Mouse (Mus musculus): ENCODE data around the gene Odf2. TPM values are rescaled to one million over a fixed set of nuclear protein-coding genes. Genes with fewer than 3 reads are reported as not detected.

Odf2 gene
- total RNA-seq, 2 experiments from 2014 or later = 24.5 to 29.1 TPM

DNA sequence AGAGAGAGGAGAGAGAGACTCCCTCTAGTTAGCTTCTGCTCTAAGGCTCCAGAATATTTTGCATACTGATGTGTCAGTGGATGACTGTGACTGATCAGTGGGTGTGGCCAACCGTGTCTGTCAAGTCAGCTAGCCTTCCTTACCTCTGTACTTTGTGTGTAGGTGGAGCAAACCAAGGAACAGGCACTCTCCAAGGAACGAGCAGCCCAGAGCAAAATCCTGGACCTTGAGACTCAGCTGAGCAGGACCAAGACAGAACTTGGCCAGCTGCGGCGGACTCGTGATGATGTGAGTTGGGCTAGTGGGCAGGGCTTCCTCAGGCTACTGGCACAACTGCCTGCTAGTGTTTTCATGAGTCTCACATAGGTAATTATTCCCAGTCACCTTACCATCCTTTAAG is 37.5 kb downstream of the Odf2 start:
- intact Hi-C loops (cut with DNase I) = no loop called here
- DNase-seq = no peak

DNA sequence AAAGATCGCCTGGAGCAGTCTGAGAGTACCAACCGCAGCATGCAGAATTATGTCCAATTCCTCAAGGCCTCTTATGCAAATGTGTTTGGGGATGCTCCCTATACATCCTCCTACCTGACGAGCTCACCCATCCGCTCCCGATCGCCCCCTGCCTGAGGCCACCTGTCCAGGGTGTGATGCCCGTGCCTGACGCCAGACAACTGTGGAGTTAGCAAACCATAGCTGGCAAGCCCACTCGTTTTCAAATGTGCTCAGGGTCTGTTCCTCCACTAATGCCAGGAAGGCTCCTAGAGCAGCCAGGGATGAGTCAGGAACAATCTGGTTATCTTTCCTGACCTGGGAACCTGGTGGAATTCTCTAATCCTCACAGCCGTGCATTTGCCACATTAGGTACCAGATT is 41.5 kb downstream of the Odf2 start:
- intact Hi-C loops (cut with DNase I) = no loop called here
- no peak for DNase-seq

DNA sequence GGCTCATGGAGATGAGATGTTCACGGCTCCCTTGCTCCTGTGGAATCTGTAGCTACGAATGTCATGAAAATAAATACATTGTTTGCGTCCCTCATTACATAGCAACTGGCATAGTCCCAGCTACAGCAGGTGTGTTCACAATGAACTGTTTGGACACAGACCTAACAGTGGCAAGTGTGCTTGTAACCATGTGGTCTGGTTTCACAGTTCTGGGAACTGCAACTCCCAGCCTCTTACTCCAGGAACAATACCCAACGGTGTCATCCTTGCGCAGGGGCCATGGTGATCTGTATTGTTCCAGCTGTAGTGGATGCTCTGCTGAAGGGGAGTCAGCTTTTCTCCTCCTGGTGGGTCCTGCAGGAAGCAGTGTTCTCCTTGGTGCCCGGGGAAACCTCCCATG is 42.2 kb downstream of the Odf2 start:
- intact Hi-C loops (cut with DNase I) = no loop called here
- no peak for DNase-seq

DNA sequence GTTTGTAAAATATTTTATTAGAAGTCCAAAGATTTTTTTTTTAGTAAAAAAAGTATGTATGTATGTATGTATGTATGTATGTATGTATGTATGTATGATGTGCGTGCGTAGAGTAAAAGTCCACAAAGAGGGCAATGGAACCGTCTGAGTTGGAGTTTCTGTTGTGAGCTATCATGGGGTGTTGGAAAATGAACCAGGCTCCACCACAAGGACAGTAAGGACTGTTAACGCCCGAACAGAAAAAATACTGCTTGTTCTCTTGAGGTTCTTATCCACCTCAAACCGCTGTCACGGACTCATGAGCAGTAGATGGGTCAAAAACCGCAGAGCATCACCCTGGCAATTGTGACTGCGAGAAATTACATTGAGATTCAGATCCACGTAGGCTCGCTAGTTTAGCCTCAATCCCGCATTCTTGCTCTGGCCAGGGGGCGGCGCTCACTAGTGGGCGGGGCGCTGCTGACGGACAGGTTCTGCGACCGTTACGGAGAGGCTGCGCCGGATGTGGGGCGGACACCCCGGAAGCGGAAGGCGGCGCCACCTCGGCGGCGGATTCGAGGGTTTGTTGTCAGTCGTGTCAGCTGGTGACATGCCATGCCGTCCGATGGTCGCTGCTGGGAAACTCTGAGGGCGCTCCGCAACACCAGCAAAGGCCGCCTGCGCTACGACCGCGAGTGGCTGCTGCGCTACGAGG is 46.0 kb downstream of the Odf2 start, which contains the start of gene Gle1:
Gene Gle1 (plus strand): TSS at position 521 of the 694 bp plus-strand sequence.
- intact Hi-C loops (cut with DNase I) = loop anchor here (1.0 to 2.0 kb wide), 2 partner anchors 30 to 42 kb away; partner anchors contain the start of gene Sptan1
- peak; percentile 96 to 99 for DNase-seq

DNA sequence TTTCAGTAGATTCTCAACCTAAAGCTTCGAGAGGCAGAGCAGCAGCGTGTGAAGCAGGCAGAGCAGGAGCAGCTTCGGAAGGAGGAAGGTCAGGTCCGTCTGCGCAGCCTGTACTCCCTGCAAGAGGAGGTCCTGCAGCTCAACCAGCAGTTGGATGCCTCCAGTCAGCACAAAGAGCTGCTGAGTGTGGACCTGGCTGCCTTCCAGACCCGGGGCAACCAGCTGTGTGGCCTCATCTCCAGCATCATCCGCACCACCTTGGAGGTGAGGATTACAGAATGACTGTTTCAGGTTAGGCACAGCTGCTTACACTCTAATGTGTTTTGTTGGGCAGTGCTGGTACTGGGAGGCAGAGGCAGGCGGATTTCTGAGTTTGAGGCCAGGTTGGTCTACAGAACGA is 51.1 kb downstream of the Odf2 start:
- no peak for DNase-seq
- intact Hi-C loops (cut with DNase I) = no loop called here

DNA sequence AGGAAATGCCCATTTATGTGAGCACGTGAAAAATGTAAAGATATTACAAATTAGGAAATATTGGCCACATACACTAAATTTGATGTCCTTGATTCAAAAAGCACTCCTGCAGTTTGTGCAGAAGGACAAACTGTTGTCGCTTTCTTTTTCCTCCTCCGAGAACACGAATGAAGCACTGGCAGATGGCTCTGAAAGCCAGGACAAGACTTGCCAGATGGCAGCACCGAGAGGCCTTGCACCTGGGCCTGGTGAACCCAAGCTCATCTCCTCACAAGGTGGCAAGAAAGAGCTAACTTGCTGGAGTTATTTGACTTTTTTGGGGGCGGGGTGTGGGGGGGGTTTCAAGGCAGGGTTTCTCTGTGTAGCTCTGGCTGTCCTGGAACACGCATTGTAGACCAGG is 51.8 kb downstream of the Odf2 start:
- intact Hi-C loops (cut with DNase I) = no loop called here
- no peak for DNase-seq

DNA sequence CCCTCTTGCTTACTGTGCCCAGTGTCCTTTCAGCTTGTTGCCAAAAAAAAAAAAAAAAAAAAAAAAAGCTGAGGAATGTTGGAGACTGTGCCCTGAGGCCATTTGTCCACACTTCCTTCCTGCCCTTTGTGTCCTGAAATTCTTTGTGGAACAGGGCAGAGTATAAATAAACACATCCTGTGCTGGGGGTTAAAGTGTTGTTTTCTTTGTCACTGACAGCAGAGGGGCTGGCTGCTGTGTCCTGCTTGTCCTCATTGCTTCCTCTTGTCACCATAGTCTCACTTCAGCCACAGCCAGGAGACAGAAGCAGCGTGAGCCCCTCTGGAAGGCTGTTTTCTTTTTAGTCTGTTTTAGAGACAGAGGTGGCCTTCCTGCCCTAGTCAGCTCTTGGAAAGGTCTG is 55.7 kb downstream of the Odf2 start:
- intact Hi-C loops (cut with DNase I) = no loop called here
- DNase-seq = peak in 1 of 2 experiments; percentile 27

DNA sequence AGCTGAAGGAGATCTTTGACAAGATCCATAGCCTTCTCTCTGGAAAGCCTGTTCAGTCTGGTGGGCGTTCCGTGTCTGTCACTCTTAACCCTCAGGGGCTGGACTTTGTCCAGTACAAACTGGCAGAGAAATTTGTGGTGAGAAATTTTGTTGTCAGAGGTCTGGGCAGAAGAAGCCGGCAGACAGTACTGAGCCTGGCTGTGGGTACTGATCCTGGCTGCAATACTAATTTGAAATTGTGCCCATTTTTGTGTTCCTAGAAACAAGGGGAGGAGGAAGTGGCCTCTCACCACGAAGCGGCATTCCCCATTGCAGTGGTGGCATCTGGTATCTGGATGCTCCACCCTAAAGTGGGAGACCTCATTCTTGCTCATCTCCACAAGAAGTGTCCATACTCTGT is 59.9 kb downstream of the Odf2 start:
- no peak for DNase-seq
- intact Hi-C loops (cut with DNase I) = no loop called here

DNA sequence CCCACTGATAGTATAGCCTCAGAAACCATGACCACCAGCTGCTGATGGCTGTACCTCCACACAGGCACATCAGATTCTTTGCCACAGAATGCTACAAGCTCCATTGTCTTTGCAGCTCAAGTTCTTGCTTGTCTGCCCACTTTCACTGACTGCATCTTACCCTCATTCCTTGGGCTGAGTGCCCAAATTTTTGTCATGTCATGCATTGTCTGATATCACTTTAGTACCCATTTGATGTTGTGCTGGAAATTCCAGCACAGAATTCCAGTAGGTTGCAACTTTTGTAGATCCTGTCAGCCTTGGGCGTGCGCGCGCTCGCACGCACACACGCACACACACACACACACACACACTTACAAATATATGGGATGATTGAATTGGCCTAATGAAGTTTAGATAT is 72.2 kb downstream of the Odf2 start:
- DNase-seq = no peak
- intact Hi-C loops (cut with DNase I) = no loop called here

DNA sequence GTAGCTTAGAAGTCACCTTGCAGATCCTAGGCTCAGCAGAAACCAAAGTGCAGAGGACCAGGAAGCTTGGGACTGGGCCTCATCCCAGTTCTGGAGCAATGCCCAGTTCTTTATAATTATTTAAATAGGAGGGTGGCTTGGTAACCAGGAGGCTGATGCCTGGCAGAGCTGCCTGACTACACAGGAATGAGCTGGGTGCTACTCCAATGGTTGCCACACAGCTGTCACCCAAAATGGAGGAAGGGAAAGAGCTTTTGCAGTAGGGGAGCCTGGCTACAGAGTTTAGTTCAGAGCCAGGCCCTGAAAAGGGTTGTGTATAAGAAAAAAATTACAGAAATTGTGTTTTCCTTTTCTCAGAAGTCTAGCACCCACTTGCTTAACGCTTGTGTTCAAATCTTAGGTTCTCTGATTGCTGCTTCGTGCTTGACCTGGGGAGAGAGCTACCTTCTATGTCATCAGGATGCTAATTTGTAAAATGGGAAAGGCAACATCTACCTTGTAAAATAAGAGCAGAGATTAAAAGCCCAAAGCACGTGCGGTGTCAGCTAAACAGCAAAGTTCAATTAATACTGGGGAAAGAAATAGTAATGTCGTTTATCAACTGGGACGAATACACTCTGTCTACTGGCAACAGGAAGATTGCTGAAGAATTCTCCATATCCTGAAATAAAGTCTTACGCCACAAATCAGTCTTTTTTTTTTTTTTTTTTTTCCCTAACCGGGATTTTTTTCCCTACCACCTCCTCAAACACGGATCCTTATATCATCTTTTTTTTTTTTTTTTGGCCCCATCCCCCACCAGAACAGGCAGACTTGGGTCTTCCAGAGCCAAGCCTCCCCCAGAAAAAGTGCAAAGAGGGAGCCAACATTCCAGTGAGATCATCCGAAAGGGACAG is 75.6 kb downstream of the Odf2 start:
- intact Hi-C loops (cut with DNase I) = loop anchor here (2.0 kb wide), 1 partner anchor 30 kb away; the partner anchor contains the start of gene Gle1
- peak; percentile 26 to 40 for DNase-seq

DNA sequence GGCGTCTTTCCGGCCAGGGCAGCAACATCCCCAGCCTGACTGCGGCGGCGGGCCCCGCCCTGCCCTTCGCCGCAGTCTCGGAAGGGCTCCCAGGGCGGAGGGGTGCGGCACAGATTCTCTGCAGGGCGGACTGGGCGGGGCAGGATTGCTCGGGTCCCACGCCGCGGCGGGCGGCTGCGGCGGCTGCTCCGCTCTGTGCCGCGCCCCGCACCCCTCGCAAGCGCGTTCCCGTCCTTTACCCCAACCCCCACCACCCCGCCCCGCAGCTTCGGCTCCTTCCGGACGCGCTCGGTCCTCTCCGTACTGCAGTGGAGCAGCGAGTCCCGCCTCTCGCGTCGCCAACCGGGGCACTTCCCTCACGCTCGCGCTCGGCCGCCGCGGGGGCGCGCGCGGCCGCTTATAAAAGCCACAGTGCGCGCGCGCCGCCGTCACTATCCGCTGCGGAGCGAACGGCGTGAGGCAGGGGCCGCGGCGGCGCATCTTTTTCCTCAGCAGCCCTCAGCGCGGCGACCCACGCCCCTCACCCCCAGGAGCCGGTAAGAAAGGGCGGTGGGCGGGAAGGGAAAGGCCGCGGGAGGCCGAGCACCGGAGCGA is 76.3 kb downstream of the Odf2 start, which contains the start of gene Sptan1:
Gene Sptan1 (plus strand): TSS at position 311 of the 594 bp plus-strand sequence.
- peak; percentile 98 to 99 for DNase-seq
- intact Hi-C loops (cut with DNase I) = loop anchor here (2.0 kb wide), 1 partner anchor 31 kb away; the partner anchor contains the start of gene Gle1

DNA sequence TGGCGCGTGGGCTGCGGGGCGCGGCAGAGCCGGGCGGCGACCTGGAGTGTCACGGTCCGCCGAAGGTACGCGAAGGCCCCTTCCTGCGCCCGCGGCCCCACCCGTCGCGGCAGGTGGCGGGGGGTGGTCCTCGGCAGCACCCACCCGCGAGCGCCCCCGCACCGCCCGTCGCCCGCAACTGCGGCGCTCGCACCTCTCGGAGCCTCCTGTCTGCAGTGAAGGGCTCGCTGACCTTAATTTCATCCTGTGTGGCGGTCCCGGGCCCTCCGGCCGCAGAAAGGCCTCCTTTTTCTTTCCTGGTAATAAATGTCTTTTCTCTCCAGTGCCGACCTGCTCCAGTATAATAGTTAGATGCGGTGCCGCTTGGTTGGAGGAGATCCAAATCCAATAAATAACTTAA is 76.9 kb downstream of the Odf2 start:
- peak; percentile 50 to 60 for DNase-seq
- intact Hi-C loops (cut with DNase I) = loop anchor here (2.0 kb wide), 1 partner anchor 31 kb away; the partner anchor contains the start of gene Gle1

DNA sequence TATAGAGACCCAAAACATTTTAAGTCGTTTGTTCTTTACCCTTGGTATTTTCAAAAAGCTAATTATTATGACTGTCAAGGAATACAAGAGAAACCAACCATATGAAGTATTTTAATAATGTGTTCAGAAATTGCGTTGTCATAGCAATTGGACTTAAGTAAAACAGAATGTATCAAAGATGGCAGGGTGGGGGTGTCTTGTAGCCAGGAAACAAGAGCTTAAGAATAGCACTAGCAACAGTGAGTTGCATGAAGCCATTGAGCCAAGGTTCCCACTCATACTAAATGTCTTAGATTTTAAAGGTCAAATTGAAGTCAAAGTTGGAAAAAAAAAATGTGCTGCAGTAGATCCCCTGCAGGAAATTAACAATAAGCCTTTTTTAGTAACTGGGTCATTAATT is 77.8 kb downstream of the Odf2 start:
- DNase-seq = no peak
- intact Hi-C loops (cut with DNase I) = no loop called here

DNA sequence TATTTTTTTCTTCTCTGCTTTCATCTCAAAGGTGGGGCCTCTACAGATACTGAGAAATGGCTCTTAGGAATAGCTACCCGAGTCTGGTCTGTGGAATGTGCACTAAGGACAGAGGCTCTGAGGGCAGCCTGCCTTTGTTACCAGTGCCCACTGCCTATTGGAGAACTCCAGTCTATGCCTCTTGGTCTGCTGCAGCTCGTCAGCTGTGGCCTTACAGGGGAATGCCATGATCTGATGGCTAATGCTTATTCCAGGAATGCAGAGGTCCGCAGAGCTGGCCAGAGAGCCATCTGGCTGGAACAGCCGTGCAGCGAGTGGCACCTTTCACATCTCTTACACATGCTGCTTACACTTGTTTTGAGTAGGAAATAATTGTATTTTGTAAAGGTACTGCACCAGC is 78.7 kb downstream of the Odf2 start:
- intact Hi-C loops (cut with DNase I) = no loop called here

DNA sequence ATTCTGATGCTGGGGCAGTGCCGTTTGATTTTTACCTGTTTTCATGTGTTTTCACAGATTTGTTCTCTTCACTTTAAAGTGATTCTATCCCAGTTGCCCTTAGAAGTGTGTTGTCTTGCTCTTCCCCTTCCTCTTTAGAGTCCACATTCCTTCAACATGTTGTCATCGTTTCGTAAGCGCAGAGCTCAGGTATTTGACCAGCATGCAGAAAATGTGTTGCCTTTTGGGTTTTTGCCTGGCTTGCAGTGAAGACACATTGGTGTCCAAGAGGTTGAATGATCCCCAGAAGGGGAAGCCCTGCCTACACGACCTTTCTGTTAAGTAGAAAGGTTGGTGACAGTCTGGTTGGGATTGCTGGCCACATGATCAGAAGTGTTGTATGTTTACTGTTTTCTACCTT is 79.6 kb downstream of the Odf2 start:
- no peak for DNase-seq
- intact Hi-C loops (cut with DNase I) = no loop called here

More for the DNA sequence above, 78.7 kb downstream of the Odf2 start:
- DNase-seq = no peak

DNA sequence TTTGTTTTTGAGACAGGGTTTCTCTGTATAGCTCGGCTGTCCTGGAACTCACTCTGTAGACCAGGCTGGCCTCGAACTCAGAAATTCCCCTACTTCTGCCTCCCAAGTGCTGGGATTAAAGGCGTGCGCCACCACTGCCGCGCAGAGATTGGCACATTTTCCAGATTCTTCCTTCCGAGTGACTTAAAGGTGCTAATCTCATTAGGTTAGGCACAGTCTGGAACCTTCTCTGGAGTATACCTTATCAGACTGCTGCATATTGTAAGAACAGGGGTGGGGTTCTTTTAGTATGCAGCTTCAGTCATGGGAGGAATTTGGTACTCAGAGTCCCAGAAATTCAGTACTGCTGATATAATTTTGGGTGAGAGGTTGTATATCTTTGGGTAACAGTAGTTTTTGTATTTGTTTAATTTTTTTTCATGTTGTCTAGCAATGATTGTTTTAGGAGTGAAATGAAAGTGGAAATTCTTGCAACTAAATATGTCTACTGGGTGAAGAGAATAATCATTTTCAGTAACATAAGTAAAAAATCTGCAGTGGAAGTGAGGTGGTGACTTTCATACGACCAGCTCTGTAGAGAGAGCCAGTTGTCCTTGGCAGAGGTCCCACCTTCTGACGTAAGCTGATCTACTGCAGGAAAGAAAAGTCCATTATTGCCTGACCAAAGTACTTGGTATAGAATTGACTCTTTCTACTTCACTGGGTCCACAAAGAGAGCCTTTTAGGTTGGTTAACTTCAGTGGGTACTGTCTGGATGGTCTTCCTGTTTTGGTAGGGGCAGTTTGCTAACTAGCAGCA is 83.0 kb downstream of the Odf2 start:
- intact Hi-C loops (cut with DNase I) = no loop called here
- DNase-seq = peak; percentile 77 to 85

DNA sequence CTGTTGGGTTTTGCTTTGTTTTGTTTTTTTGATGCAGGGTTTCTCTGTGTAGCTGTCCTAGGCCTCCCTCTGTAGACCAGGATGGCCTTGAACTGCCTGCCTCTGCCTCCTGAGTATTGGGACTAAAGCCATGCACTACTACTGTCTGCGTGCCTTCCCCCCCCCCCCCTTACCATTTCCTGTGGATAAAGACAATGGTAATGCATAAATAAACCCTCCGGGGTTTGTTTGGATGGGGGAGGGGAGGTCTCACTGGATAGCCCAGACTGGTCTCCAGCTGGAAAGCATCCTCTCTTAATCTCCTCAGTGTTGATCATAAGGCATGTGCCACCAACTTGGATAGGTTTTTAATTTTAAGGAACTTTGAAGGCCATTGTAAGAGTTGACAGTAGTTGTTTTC is 84.5 kb downstream of the Odf2 start:
- intact Hi-C loops (cut with DNase I) = no loop called here
- DNase-seq = no peak

DNA sequence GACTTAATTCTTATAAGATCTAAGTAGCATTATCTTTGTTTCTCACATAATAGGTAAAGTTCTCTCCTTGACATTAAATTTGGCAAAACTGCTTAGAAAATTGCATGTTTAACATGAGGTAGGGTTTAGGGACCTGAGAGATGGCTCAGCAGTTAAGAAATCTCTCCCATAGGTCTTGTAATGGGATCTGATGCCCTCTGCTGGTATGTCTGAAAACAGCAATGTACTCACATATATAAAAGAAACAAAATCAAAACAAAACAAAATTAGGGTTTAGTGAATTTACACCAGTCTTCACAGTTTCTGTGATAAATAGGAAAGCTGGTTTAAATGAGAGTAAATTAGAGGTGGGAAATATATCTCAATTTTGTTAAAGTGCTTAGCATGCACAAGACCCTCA is 88.3 kb downstream of the Odf2 start:
- DNase-seq = peak; percentile 36 to 63
- intact Hi-C loops (cut with DNase I) = loop anchor here (1.0 kb wide), 1 partner anchor 42 kb away; the partner anchor contains the start of gene Gle1

DNA sequence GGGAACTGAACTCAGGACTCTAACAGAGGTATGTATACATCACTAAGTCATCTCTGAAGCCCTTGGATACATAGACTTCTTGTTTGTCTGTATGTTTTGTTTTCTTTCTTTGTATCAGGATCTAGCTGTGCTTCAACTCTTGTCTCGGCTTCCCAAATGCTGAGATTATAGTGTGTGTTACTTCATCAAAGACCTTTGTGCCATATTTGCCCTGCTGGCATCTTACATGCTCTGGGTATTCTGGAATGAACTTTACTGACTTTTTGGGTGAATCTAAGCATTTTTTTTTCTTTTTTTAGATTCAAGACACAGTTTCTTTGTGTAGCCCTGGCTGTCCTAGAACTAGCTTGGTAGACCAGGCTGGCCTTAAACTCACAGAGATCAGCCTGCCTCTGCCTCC is 91.6 kb downstream of the Odf2 start:
- intact Hi-C loops (cut with DNase I) = loop anchor here (5.0 kb wide), 1 partner anchor 163 kb away; no protein-coding TSS in a partner anchor
- DNase-seq = no peak
